Mouse (Mus musculus) heart, embryonic 14.5 days (tissue): ENCODE measurements around the gene Tmem156. TPM values are rescaled to one million over a fixed set of nuclear protein-coding genes. Genes with fewer than 3 reads are reported as not detected.

Experiments
- ATAC-seq: fragments of 200-750 bp; cut with Nextera tagmentation; 2 replicates; pipeline ENCODE4 v1.8.0; 2017; ENCODE audit warnings: low read depth, moderate TSS enrichment; ENCODE audit not compliant: insufficient number of reproducible peaks, insufficient read depth, low FRiP score
- H3K27ac ChIP-seq, 2 experiments: fragments of 200-500 bp in 1 of 2; fragments of 300-500 bp in 1 of 2; sonication (generic) in 1 of 2; replicated peaks in 1 of 2; 2 replicates each; pipeline ENCODE4 v1.5.1; 2012 to 2014; ENCODE audit warnings: low read depth in 2 of 2, low read length in 2 of 2, control low read depth in 1 of 2, mild to moderate bottlenecking in 1 of 2, mixed read lengths in 1 of 2; ENCODE audit not compliant: control insufficient read depth in 1 of 2, insufficient read depth in 1 of 2
- H3K27me3 ChIP-seq: fragments of 300-500 bp; sonication (generic); 2 replicates; pipeline ENCODE4 v1.6.1; 2014; ENCODE audit warnings: mild to moderate bottlenecking, low read length, control low read depth; ENCODE audit not compliant: control insufficient read depth, insufficient read depth
- H3K36me3 ChIP-seq: fragments of 300-500 bp; sonication (generic); 2 replicates; pipeline ENCODE4 v1.6.1; 2014; ENCODE audit warnings: mild to moderate bottlenecking, control low read depth, low read length, mixed read lengths; ENCODE audit not compliant: control insufficient read depth, insufficient read depth
- H3K4me1 ChIP-seq, 2 experiments: fragments of 200-500 bp in 1 of 2; fragments of 300-500 bp in 1 of 2; sonication (generic) in 1 of 2; 2 replicates each; pipeline ENCODE4 v1.6.1; 2012 to 2014; ENCODE audit warnings: low read length in 2 of 2, control low read depth in 1 of 2, mixed read lengths in 1 of 2; ENCODE audit not compliant: control insufficient read depth in 2 of 2, insufficient read depth in 2 of 2
- H3K4me2 ChIP-seq: fragments of 300-500 bp; sonication (generic); 2 replicates; pipeline ENCODE4 v1.6.1; 2014; ENCODE audit warnings: mild to moderate bottlenecking, low read length
- H3K4me3 ChIP-seq, 2 experiments: fragments of 200-500 bp in 1 of 2; fragments of 300-500 bp in 1 of 2; sonication (generic) in 1 of 2; 2 replicates each; pipeline ENCODE4 v1.5.1; 2012 to 2014; ENCODE audit warnings: low read length in 2 of 2, mild to moderate bottlenecking in 2 of 2, control low read depth in 1 of 2, low read depth in 1 of 2, moderate library complexity in 1 of 2; ENCODE audit not compliant: control insufficient read depth in 1 of 2, insufficient read depth in 1 of 2
- H3K9ac ChIP-seq: fragments of 300-500 bp; sonication (generic); 2 replicates; pipeline ENCODE4 v1.6.1; 2014; ENCODE audit warnings: mild to moderate bottlenecking, low read length
- H3K9me3 ChIP-seq: fragments of 300-500 bp; sonication (generic); 2 replicates; pipeline ENCODE4 v1.6.1; 2016; ENCODE audit warnings: low read length, control low read depth; ENCODE audit not compliant: control insufficient read depth
- WGBS: fragments of 180-500 bp; shearing (Covaris S2); extraction: QIAGEN DNeasy Blood & Tissue Kit; methylation state at CpG from one replicate; pipeline ENCODE4 v1.1.7; 2014; 5-methylcytosine and 5-hydroxymethylcytosine counted together
- polyA plus RNA-seq: library from polyadenylated mRNA; unstranded; fragments of >200 nt; fragmentation: Nextera tagmentation; extraction: Ambion mirVana; gene quantifications from 2 replicates; pipeline ENCODE4 v1.2.1, GENCODE M21; 2014

The Tmem156 gene
- polyA plus RNA-seq, 1 experiment from 2014 or later, result not detected

GRCm38 (mm10) chr5:65081836-65082235 lies 10.1 kb downstream of the Tmem156 start:
- no peak overlapping the region for H3K9ac ChIP-seq
- H3K4me3 ChIP-seq, result no peak overlapping the region
- no peaks in the 10 kb centered on the region for H3K9me3 ChIP-seq
- no peaks in the 10 kb centered on the region for H3K27me3 ChIP-seq
- H3K36me3 ChIP-seq, result no peaks in the 10 kb centered on the region
- 81% methylated on average over 4 of the region's 4 CpGs for WGBS
- H3K4me2 ChIP-seq, result no peak overlapping the region
- ATAC-seq, result no peak
- no peaks in the 10 kb centered on the region for H3K4me1 ChIP-seq
- no peak overlapping the region for H3K27ac ChIP-seq

GRCm38 (mm10) chr5:65079881-65080280 lies 12.1 kb downstream of the Tmem156 start:
- peak overlapping the region; percentile 9 to 18; a peak in 1 of 4 replicates for H3K4me3 ChIP-seq
- H3K36me3 ChIP-seq, result no peaks in the 10 kb centered on the region
- peak overlapping the region; percentile 37 for H3K4me2 ChIP-seq
- no peaks in the 10 kb centered on the region for H3K27me3 ChIP-seq
- 0 out of 4 replicates have a peak overlapping the region, but pooled peaks have one; percentile 25 to 53 for H3K27ac ChIP-seq
- ATAC-seq, result no peak
- H3K9ac ChIP-seq, result peak overlapping the region; percentile 40; the same call in 1 of the 2 replicates
- no peaks in the 10 kb centered on the region for H3K4me1 ChIP-seq
- no peaks in the 10 kb centered on the region for H3K9me3 ChIP-seq
- 60% methylated on average over 9 of the region's 9 CpGs for WGBS

- no peak overlapping the region for H3K4me3 ChIP-seq
- no peaks in the 10 kb centered on the region for H3K36me3 ChIP-seq
- ATAC-seq, result no peak
- H3K4me2 ChIP-seq, result no peak overlapping the region
- WGBS, result 79% methylated on average over 4 of the region's 4 CpGs
- no peaks in the 10 kb centered on the region for H3K9me3 ChIP-seq
- no peak overlapping the region for H3K27ac ChIP-seq
- H3K9ac ChIP-seq, result no peak overlapping the region
- no peaks in the 10 kb centered on the region for H3K4me1 ChIP-seq
- no peaks in the 10 kb centered on the region for H3K27me3 ChIP-seq
These were observed 13.9 kb downstream of the Tmem156 start for GRCm38 (mm10) chr5:65078081-65078480.

GRCm38 (mm10) chr5:65076748-65077147 lies 15.2 kb downstream of the Tmem156 start:
- no peaks in the 10 kb centered on the region for H3K9me3 ChIP-seq
- no peak overlapping the region for H3K4me3 ChIP-seq
- ATAC-seq, result no peak
- no peak overlapping the region for H3K4me2 ChIP-seq
- no peaks in the 10 kb centered on the region for H3K4me1 ChIP-seq
- 30% methylated on average over 3 of the region's 3 CpGs for WGBS
- H3K36me3 ChIP-seq, result no peaks in the 10 kb centered on the region
- no peak overlapping the region for H3K9ac ChIP-seq
- no peak overlapping the region for H3K27ac ChIP-seq
- no peaks in the 10 kb centered on the region for H3K27me3 ChIP-seq

GRCm38 (mm10) chr5:65076087-65076486 lies 15.8 kb downstream of the Tmem156 start:
- Histone ChIP-seq H3K4me2 (no peak overlapping the region), H3K27ac (no peak overlapping the region), H3K27me3 (no peaks in the 10 kb centered on the region), H3K4me3 (no peak overlapping the region), H3K4me1 (no peaks in the 10 kb centered on the region), H3K9ac (no peak overlapping the region), H3K36me3 (no peaks in the 10 kb centered on the region), H3K9me3 (no peaks in the 10 kb centered on the region)
- WGBS, result 80% methylated on average over 2 of the region's 2 CpGs
- no peak for ATAC-seq

GRCm38 (mm10) chr5:65074693-65075092 lies 17.2 kb downstream of the Tmem156 start:
- 47% methylated on average over 7 of the region's 7 CpGs for WGBS
- no peak overlapping the region for H3K4me2 ChIP-seq
- H3K9me3 ChIP-seq, result no peaks in the 10 kb centered on the region
- no peak overlapping the region for H3K9ac ChIP-seq
- no peaks in the 10 kb centered on the region for H3K4me1 ChIP-seq
- no peak overlapping the region for H3K27ac ChIP-seq
- H3K4me3 ChIP-seq, result no peak overlapping the region
- H3K27me3 ChIP-seq, result no peaks in the 10 kb centered on the region
- H3K36me3 ChIP-seq, result no peaks in the 10 kb centered on the region
- no peak for ATAC-seq

- 57% methylated on average over 4 of the region's 4 CpGs for WGBS
- no peak overlapping the region for H3K4me3 ChIP-seq
- ATAC-seq, result no peak
- H3K4me1 ChIP-seq, result no peaks in the 10 kb centered on the region
- H3K9me3 ChIP-seq, result no peaks in the 10 kb centered on the region
- no peaks in the 10 kb centered on the region for H3K27me3 ChIP-seq
- no peak overlapping the region for H3K9ac ChIP-seq
- H3K4me2 ChIP-seq, result no peak overlapping the region
- H3K36me3 ChIP-seq, result no peaks in the 10 kb centered on the region
- H3K27ac ChIP-seq, result no peak overlapping the region
These were observed 18.7 kb downstream of the Tmem156 start for GRCm38 (mm10) chr5:65073247-65073646.

GRCm38 (mm10) chr5:65071689-65072118 lies 20.2 kb downstream of the Tmem156 start:
- H3K4me3 ChIP-seq, result no peak overlapping the region

More at GRCm38 (mm10) chr5:65071689-65072118, 20.2 kb downstream of the Tmem156 start:
- H3K4me1 ChIP-seq, result no peaks in the 10 kb centered on the region
- H3K27ac ChIP-seq, result no peak overlapping the region
- ATAC-seq, result no peak
- no peaks in the 10 kb centered on the region for H3K36me3 ChIP-seq
- H3K4me2 ChIP-seq, result no peak overlapping the region
- no peak overlapping the region for H3K9ac ChIP-seq
- WGBS, result 63% methylated on average over 6 of the region's 6 CpGs
- H3K27me3 ChIP-seq, result no peaks in the 10 kb centered on the region
- H3K9me3 ChIP-seq, result no peaks in the 10 kb centered on the region
